Mouse (Mus musculus) ES-Bruce4 (cell line): ENCODE results near the gene Gm6217. TPM values are rescaled to one million over a fixed set of nuclear protein-coding genes. Genes with fewer than 3 reads are reported as not detected.
"Not testable (repeated sequence)": the region's sequence is repeated elsewhere in the genome, so short reads cannot be mapped to it uniquely, and the experiment has no call there.

Experiments
- H3K27ac ChIP-seq: 2 replicates; pipeline ENCODE4 v1.5.1; 2012; ENCODE audit warnings: low read length, inconsistent platforms; ENCODE audit not compliant: insufficient read depth
- H3K27me3 ChIP-seq: 2 replicates; pipeline ENCODE4 v1.6.1; 2012; ENCODE audit warnings: mild to moderate bottlenecking, low read length, inconsistent platforms; ENCODE audit not compliant: control insufficient read depth, poor library complexity, insufficient read depth, severe bottlenecking
- H3K36me3 ChIP-seq: 2 replicates; pipeline ENCODE4 v1.6.1; 2012; ENCODE audit warnings: inconsistent platforms, mild to moderate bottlenecking, low read length, moderate library complexity; ENCODE audit not compliant: control insufficient read depth, poor library complexity, insufficient read depth, severe bottlenecking
- H3K4me1 ChIP-seq: one replicate; pipeline ENCODE4 v1.8.1; 2011; ENCODE audit warnings: low read length; ENCODE audit not compliant: control insufficient read depth, insufficient read depth
- H3K4me3 ChIP-seq: 2 replicates; pipeline ENCODE4 v1.5.1; 2011; ENCODE audit warnings: low read depth, mild to moderate bottlenecking, low read length
- H3K9ac ChIP-seq: 2 replicates; pipeline ENCODE4 v1.6.1; 2012; ENCODE audit warnings: low read depth, mild to moderate bottlenecking, inconsistent platforms; ENCODE audit not compliant: poor library complexity, severe bottlenecking
- H3K9me3 ChIP-seq: replicated peaks from 2 replicates; pipeline ENCODE4 v1.6.1; 2012; ENCODE audit warnings: mild to moderate bottlenecking, low read length, inconsistent platforms; ENCODE audit not compliant: control insufficient read depth, poor library complexity, insufficient read depth, severe bottlenecking
- CTCF ChIP-seq: IDR thresholded peaks from one replicate; pipeline ENCODE4 v1.8.1; 2011; ENCODE audit warnings: low read depth, low read length
- EP300 ChIP-seq: IDR thresholded peaks from 2 replicates; pipeline ENCODE4 v1.6.1; 2011; ENCODE audit warnings: low read depth, low read length; ENCODE audit not compliant: insufficient read depth
- POLR2A ChIP-seq: IDR thresholded peaks from one replicate; pipeline ENCODE4 v1.8.1; 2011; ENCODE audit warnings: low read length; ENCODE audit not compliant: insufficient read depth
- polyA plus RNA-seq: library from polyadenylated mRNA; stranded (reverse); fragments of >200 nt; gene quantifications from 2 replicates; pipeline ENCODE4 v1.2.4, GENCODE M21; 2011; ENCODE audit warnings: low read depth; ENCODE audit not compliant: missing spikeins, insufficient read depth, insufficient read length

The Gm6217 gene
- polyA plus RNA-seq, result not detected in 2 replicates

DNA sequence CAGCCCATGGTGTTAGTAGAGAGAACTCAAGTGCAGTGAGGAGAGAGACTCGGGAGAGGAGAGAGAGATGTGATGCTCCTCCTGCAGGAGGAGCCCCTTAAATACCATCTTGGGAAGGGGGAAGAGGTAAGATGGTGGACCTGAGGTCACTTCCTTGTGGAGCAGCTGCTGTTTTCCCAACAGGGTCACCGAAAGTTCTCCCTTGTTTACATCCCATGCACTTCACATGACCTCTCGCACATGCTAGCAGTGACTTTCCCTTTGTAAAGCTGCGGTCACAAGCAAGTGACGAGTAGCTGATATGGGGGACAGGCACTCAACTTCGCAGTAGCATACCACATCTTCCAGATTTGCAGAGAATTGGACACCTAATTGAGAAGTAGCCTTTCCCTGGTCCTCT, at the start of gene Gm6217:
Gene Gm6217, minus strand, starts transcription at position 74 of the 400 bp plus-strand sequence.
- not testable (repeated sequence) for H3K9me3 ChIP-seq, H3K4me1 ChIP-seq, H3K27me3 ChIP-seq, H3K36me3 ChIP-seq, H3K9ac ChIP-seq, H3K4me3 ChIP-seq, H3K27ac ChIP-seq

DNA sequence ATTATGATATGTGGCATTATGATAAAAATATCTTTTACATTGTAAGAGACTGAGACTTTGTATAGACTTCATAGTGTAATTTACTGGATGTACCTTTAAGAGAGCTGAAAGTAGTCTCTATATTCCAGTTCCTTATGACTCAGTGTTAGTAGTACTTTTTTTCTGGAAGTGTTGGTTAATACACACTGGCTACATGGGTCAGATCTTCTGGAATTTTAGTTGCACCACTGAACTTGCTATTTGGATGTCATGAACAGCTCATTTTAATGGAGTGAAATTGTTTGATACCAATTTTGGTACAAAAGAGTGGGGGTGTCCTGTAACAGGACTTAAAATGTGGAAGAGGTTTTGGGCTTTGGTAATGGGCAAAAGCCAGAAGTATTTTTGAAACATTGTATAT, 46.6 kb upstream of the Gm6217 start:
- TF ChIP-seq POLR2A (no peak), CTCF (no peak), EP300 (no peak)
- H3K9me3 ChIP-seq, result no peaks in the 10 kb centered on the region

DNA sequence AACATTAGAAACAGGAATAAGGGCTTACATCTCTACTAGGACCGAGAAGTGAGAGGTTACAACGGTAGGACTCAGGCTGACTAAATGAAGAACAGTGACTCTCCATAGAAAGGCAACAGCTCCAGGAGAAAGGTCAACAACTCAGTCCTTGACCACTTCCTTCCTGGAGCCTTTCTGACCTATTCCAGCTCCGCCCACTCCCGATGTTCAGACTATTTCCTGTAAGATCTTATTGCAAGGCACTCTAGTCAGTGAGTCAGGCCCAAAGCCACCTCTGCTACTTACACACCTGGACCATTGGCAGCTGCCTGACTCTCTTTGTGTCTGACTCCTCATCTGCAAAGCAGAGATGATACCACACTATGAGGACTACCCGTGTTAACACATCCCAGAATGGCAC, 44.6 kb upstream of the Gm6217 start:
- Histone ChIP-seq H3K27ac (no peak overlapping the region), H3K9me3 (no peaks in the 10 kb centered on the region), H3K4me1 (no peaks in the 10 kb centered on the region), H3K9ac (no peak overlapping the region), H3K4me3 (no peak overlapping the region), H3K36me3 (no peaks in the 10 kb centered on the region), H3K27me3 (no peaks in the 10 kb centered on the region)
- TF ChIP-seq POLR2A (no peak), EP300 (no peak), CTCF (no peak)

More for the DNA sequence above, 46.6 kb upstream of the Gm6217 start:
- H3K27ac ChIP-seq, result no peak overlapping the region
- H3K27me3 ChIP-seq, result no peaks in the 10 kb centered on the region
- H3K4me1 ChIP-seq, result no peaks in the 10 kb centered on the region
- H3K9ac ChIP-seq, result no peak overlapping the region
- no peak overlapping the region for H3K4me3 ChIP-seq
- no peaks in the 10 kb centered on the region for H3K36me3 ChIP-seq

DNA sequence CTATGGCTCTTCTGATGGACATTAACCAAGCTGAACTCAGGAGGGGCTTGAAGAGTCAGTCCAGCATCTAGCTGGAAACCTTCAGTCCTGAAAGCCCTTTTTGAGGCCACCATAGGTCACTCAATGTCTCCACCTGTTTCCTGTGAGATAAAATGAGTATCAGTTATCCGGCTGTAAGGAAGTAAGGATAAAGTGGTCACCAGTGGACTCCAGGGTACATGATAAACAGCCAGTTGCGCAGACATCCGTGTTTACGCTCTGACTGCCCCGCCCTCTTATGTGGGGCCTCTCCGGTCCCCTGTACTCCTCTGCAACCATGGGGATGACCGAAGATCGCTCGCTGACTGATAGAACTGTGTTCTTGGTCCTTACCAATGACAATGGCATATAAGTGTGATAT, 43.1 kb upstream of the Gm6217 start:
- TF ChIP-seq EP300, result no peak
- no peak for TF ChIP-seq POLR2A
- TF ChIP-seq CTCF, result no peak
- Histone ChIP-seq H3K4me3 (no peak overlapping the region), H3K4me1 (no peaks in the 10 kb centered on the region), H3K27ac (no peak overlapping the region), H3K36me3 (no peaks in the 10 kb centered on the region), H3K9ac (no peak overlapping the region), H3K9me3 (no peaks in the 10 kb centered on the region), H3K27me3 (no peaks in the 10 kb centered on the region)

DNA sequence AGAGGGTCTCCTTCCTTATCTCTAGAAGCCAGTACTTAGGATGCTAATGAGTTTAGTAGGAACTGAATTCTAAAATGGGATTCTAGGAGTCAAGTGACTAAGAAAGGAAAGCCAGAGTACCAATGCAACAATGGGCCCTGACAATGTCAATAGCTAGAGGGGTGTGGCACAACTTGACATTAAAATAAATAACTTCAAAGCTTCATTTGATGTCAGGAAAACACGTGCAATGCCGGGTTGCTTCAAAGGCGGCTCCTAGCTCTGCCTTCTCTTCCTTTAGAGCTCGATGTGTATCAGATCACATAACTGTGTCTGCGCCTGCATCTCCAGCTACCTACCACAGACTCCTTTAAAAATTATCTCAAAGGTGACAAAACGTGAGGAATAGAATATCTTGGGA, 42.7 kb upstream of the Gm6217 start:
- TF ChIP-seq EP300, result no peak
- Histone ChIP-seq H3K36me3 (no peaks in the 10 kb centered on the region), H3K4me3 (no peak overlapping the region), H3K27me3 (no peaks in the 10 kb centered on the region), H3K9me3 (no peaks in the 10 kb centered on the region), H3K4me1 (no peaks in the 10 kb centered on the region), H3K27ac (no peak overlapping the region), H3K9ac (no peak overlapping the region)

DNA sequence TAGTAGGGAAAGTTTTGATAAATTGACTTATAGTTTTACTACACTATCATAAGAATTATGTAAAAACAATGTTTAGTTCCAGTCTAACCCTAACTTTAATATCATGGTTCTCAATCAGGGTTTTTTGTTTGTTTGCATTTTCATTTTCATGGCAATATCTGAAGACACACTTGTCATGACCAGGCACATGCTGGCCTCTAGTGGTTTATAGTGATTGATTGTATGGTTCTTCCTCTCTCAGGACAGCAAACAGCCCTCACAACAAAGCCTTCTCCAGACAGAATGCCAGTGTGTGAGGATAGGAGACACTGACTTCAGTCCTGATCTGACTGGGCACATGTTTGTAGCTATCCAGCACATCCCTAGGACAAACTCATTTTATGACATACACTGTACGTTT, 42.0 kb upstream of the Gm6217 start:
- no peak overlapping the region for H3K27ac ChIP-seq
- TF ChIP-seq EP300 (no peak), POLR2A (no peak), CTCF (no peak)
- no peaks in the 10 kb centered on the region for H3K9me3 ChIP-seq

More for the DNA sequence above, 42.0 kb upstream of the Gm6217 start:
- Histone ChIP-seq H3K36me3 (no peaks in the 10 kb centered on the region), H3K9ac (no peak overlapping the region), H3K4me3 (no peak overlapping the region), H3K4me1 (no peaks in the 10 kb centered on the region), H3K27me3 (no peaks in the 10 kb centered on the region)
